Mouse (Mus musculus) heart, postnatal 14 days (tissue): ENCODE measurements around the gene Metap2. TPM values are rescaled to one million over a fixed set of nuclear protein-coding genes. Genes with fewer than 3 reads are reported as not detected.

Experiments
- total RNA-seq, 2 experiments: library from RNA; stranded (reverse); gene quantifications; 2 replicates each; pipeline ENCODE4 v1.2.3; 2021

Metap2 gene
- total RNA-seq, 2 experiments from 2014 or later, result 118 to 136 TPM

Other genes with a start within 250 kb of the Metap2 start
- under 1 TPM in 1 of 2 experiments, not detected in 1; 0.15 TPM for gene Usp44, start 65.5 kb downstream of the Metap2 start, total RNA-seq
- 10 to 100 TPM; 34.9 to 35.3 TPM for gene Vezt, start 138.7 kb upstream of the Metap2 start, total RNA-seq
- gene Fgd6, start 138.9 kb upstream of the Metap2 start, total RNA-seq, result 1 to 10 TPM; 6.9 to 7.3 TPM